Mouse (Mus musculus) heart, postnatal 0 days (tissue): Measurements from ENCODE around the gene Ephb1.

Experiments used
- CTCF ChIP-seq: IDR thresholded peaks from 2 replicates; pipeline ENCODE4 v1.5.1; 2016; ENCODE audit warnings: antibody characterized with exemption, control low read depth, low read depth
- EP300 ChIP-seq: IDR thresholded peaks from 2 replicates; pipeline ENCODE4 v1.6.1; 2016; ENCODE audit warnings: antibody characterized with exemption, low read depth

- TF ChIP-seq CTCF (no peak), EP300 (no peak)
Observed at GRCm38 (mm10) chr9:102189406-102189805, 165.1 kb downstream of the Ephb1 start.
